Comparison of ENCODE assay signal across 8 mouse cellular contexts in genomic region chr7:118490666-118491430, GRCm38 (mm10). TPM values are rescaled to one million over a fixed set of nuclear protein-coding genes. Genes with fewer than 3 reads are reported as not detected.
A peak's percentile ranks its signal among the peaks of the same experiment; 100 is the strongest.
DNase-seq lines count a peak whose midpoint lies in the region; ATAC-seq and TF ChIP-seq lines count a peak whose summit lies in the region.

No protein-coding gene starts in this region.

- no peaks in the 10 kb centered on the region for H3K36me3 ChIP-seq in kidney, postnatal 0 days (ENCODE audit: insufficient read depth, low read length)
- peaks cover 31% of the 10 kb centered on the region for H3K36me3 ChIP-seq in megakaryocyte, embryonic 14.5 days (replicated peaks; ENCODE audit: low read length)
- H3K36me3 ChIP-seq in testis, adult 2 months (ENCODE audit: control insufficient read depth, insufficient read depth, low read length): no peaks in the 10 kb centered on the region

- peak; percentile 42; the same call in 1 of the 2 replicates for TF ChIP-seq CTCF in kidney, postnatal 0 days (IDR thresholded peaks at IDR 0.05; ENCODE audit: low read depth)
- TF ChIP-seq CTCF in testis, adult 2 months (IDR thresholded peaks at IDR 0.05; ENCODE audit: control insufficient read depth, insufficient read depth, insufficient replicate concordance, low read depth, low read length): no peak

- TF ChIP-seq POLR2A in testis, adult 2 months (IDR thresholded peaks at IDR 0.05; ENCODE audit: control insufficient read depth, low read depth, low read length): no peak

- no peaks in the 10 kb centered on the region for H3K9me3 ChIP-seq in kidney, postnatal 0 days (replicated peaks; ENCODE audit: low read length)
- no peaks in the 10 kb centered on the region; the same call in 1 of the 2 replicates for H3K9me3 ChIP-seq in megakaryocyte, embryonic 14.5 days

- H3K4me3 ChIP-seq in brown adipose tissue, adult 24 weeks (ENCODE audit: insufficient read depth, low read depth, low read length): peak overlapping the region; percentile 77
- H3K4me3 ChIP-seq in kidney, postnatal 0 days (replicated peaks; ENCODE audit: low read depth, low read length): peak overlapping the region; percentile 70
- peak overlapping the region; percentile 94 for H3K4me3 ChIP-seq in megakaryocyte, embryonic 14.5 days (replicated peaks)
- peak overlapping the region; percentile 79 for H3K4me3 ChIP-seq in testis, adult 2 months (ENCODE audit: control insufficient read depth, low read depth, low read length)

- peaks cover 16% of the 10 kb centered on the region for H3K4me1 ChIP-seq in brown adipose tissue, adult 24 weeks (ENCODE audit: control insufficient read depth, insufficient read depth, insufficient read length, low read length)
- peaks cover 9% of the 10 kb centered on the region; the same call in 1 of the 2 replicates for H3K4me1 ChIP-seq in kidney, postnatal 0 days (replicated peaks; ENCODE audit: insufficient read depth, low read length)
- peaks cover 74% of the 10 kb centered on the region for H3K4me1 ChIP-seq in megakaryocyte, embryonic 14.5 days
- peaks cover 19% of the 10 kb centered on the region for H3K4me1 ChIP-seq in testis, adult 2 months (ENCODE audit: control insufficient read depth, insufficient read depth, low read length)

- H3K9ac ChIP-seq in kidney, postnatal 0 days (ENCODE audit: low read depth, low read length): peak overlapping the region; percentile 90

- no peaks in the 10 kb centered on the region for H3K27me3 ChIP-seq in kidney, postnatal 0 days (ENCODE audit: insufficient read depth, low read length)
- peaks cover 5% of the 10 kb centered on the region for H3K27me3 ChIP-seq in megakaryocyte, embryonic 14.5 days (replicated peaks)
- peaks cover 3% of the 10 kb centered on the region; the same call in 1 of the 2 replicates for H3K27me3 ChIP-seq in testis, adult 2 months (ENCODE audit: control insufficient read depth, insufficient read depth, low read length)

- peak overlapping the region; percentile 91 for H3K27ac ChIP-seq in brown adipose tissue, adult 24 weeks (replicated peaks; ENCODE audit: low read depth, low read length)
- H3K27ac ChIP-seq in kidney, postnatal 0 days: peak overlapping the region; percentile 93
- no peak overlapping the region for H3K27ac ChIP-seq in testis, adult 2 months (ENCODE audit: control insufficient read depth, insufficient read depth, low read depth, low read length)

- WGBS in kidney, postnatal 0 days: 5% methylated on average over 66 of the region's 67 CpGs

- DNase-seq in right cerebral cortex, postnatal 4 days: peak; percentile 38
- DNase-seq in right cerebral cortex, postnatal 36 days (ENCODE audit: low spot score in 2 of 2): no peak
- DNase-seq in kidney, postnatal 0 days (ENCODE audit: low spot score): no peak
- no peak for DNase-seq in layer of hippocampus, adult 11-12 months (ENCODE audit: low spot score)

- H3K4me2 ChIP-seq in kidney, postnatal 0 days (ENCODE audit: low read length): peak overlapping the region; percentile 76

- ATAC-seq in granulocyte monocyte progenitor cell, adult 5-6 weeks (replicated peaks; ENCODE audit: poor library complexity, severe bottlenecking): peak; percentile 64
- ATAC-seq in kidney, postnatal 0 days (replicated peaks; ENCODE audit: low FRiP score, low read depth): peak; percentile 33

RNA-seq across cellular contexts. Expression of gene Itpripl2, which starts 0.9 kb away (rescaled TPM):
- 7.4 and 7.8 TPM in 2 replicates for polyA plus RNA-seq in brown adipose tissue, adult 24 weeks (2012; ENCODE audit: insufficient read depth, insufficient read length, missing spikeins)
- 9.0 and 11.3 TPM in 2 replicates for total RNA-seq in granulocyte monocyte progenitor cell, adult 5-6 weeks (2014; fragmentation: Nextera tagmentation)
- total RNA-seq in granulocyte monocyte progenitor cell, adult 5-6 weeks (2017): 18.3 and 21.2 TPM in 2 replicates
- 4.8 and 5.0 TPM in 2 replicates for polyA plus RNA-seq in kidney, postnatal 0 days (2015; fragmentation: Nextera tagmentation; extraction: Ambion mirVana)
- polyA plus RNA-seq in megakaryocyte, embryonic 14.5 days (2012; ENCODE audit: insufficient read depth, low replicate concordance): 3.0 and 3.6 TPM in 2 replicates
- 0.49 and 0.57 TPM in 2 replicates for polyA plus RNA-seq in testis, adult 2 months (2012; rRNA removed)

RNA-seq across cellular contexts. Expression of gene Coq7, which starts 42.3 kb away (rescaled TPM):
- 172 and 271 TPM in 2 replicates for polyA plus RNA-seq in brown adipose tissue, adult 24 weeks (2012; ENCODE audit: insufficient read depth, insufficient read length, missing spikeins)
- total RNA-seq in granulocyte monocyte progenitor cell, adult 5-6 weeks (2014; fragmentation: Nextera tagmentation): 30.7 and 37.8 TPM in 2 replicates
- 20.7 and 31.4 TPM in 2 replicates for total RNA-seq in granulocyte monocyte progenitor cell, adult 5-6 weeks (2017)
- 165 and 168 TPM in 2 replicates for polyA plus RNA-seq in kidney, postnatal 0 days (2015; fragmentation: Nextera tagmentation; extraction: Ambion mirVana)
- 19.9 TPM in 1 of 2 replicates, not detected in the other for polyA plus RNA-seq in megakaryocyte, embryonic 14.5 days (2012; ENCODE audit: insufficient read depth, low replicate concordance)
- polyA plus RNA-seq in testis, adult 2 months (2012; rRNA removed): 23.7 and 25.5 TPM in 2 replicates

RNA-seq across cellular contexts. Expression of gene Syt17, which starts 42.8 kb away (rescaled TPM):
- polyA plus RNA-seq in brown adipose tissue, adult 24 weeks (2012; ENCODE audit: insufficient read depth, insufficient read length, missing spikeins): not detected in 2 replicates
- not detected in 2 replicates for total RNA-seq in granulocyte monocyte progenitor cell, adult 5-6 weeks (2014; fragmentation: Nextera tagmentation)
- total RNA-seq in granulocyte monocyte progenitor cell, adult 5-6 weeks (2017): not detected in 2 replicates
- 13.6 and 13.8 TPM in 2 replicates for polyA plus RNA-seq in kidney, postnatal 0 days (2015; fragmentation: Nextera tagmentation; extraction: Ambion mirVana)
- polyA plus RNA-seq in megakaryocyte, embryonic 14.5 days (2012; ENCODE audit: insufficient read depth, low replicate concordance): not detected in 2 replicates
- 2.1 and 2.2 TPM in 2 replicates for polyA plus RNA-seq in testis, adult 2 months (2012; rRNA removed)
